Mouse (Mus musculus): Measurements from ENCODE around the gene BC048507. TPM values are rescaled to one million over a fixed set of nuclear protein-coding genes. Genes with fewer than 3 reads are reported as not detected.
"Not testable (repeated sequence)": the region's sequence is repeated elsewhere in the genome, so short reads cannot be mapped to it uniquely, and the experiment has no call there.

BC048507 gene
- total RNA-seq (2021), result not detected

DNA sequence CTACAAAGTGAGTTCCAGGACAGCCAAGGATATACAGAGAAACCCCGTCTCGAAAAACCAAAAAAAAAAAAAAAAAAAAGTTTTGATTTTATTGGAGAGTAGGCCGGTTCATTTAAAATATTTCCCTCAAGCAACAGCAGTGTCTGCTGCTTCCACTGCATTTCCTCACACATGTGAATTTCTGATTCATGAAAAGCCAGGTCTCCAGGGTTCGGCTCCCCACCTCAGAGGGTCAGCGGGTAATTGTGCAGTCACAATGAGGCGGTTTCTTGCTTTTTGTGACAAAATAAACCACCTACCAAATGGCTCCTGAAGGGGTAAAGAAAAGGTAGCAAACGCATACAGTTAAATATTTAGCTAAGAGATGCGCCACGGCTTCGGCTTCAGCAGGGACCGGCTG is at the start of gene BC048507:
Gene BC048507 (plus strand): TSS at position 301 of the 400 bp plus-strand sequence.
- intact Hi-C loops (cut with DNase I), result no loop called here
- no peak for DNase-seq

DNA sequence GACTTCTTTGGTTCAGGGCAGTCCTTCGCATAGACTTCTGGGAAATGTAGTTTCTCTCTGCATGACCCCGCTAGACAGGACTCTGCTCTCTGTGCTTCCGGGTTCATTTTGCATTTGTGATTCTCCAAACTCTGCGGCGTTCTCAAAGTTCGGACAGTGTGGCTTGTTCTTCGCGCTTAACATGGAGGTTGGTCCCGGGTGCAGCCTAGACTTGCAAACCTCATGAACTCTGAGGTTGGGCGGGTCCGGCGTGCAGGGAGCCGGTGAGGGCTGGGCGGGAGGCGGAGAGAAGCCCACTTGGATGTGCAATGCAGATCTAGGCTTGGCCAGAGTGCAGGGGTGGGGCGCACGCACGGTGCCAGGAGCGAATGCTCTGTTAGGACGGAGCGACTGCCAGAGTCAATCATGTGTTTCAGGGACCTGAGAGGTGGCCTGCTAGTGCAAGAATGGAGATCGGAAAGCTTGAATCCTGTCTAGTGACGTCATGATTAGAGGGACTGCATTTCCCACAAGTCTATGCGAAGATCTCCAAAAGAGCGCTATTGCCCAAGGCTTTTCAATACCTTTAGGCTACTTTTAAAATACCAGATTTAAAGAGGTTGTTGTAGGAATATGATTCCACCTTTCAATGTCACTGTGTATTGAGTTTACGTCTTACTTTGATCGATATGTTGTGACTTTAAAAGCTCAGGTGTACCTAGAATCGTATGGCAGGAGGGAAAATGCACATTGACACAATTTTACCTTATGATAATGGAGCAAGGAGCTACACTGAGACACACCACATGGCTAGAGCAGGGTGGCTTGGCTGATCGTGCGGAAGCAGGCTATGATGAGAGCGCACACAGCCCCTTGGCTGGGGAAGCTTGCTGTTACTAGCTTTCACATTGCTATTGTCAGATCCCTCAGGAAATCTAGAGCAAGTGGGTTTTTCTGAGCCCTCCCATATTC is 49.1 kb upstream of the BC048507 start, which contains the start of gene Zfp273:
Gene Zfp273 (plus strand): TSS at position 31 of the 951 bp plus-strand sequence.
- intact Hi-C loops (cut with DNase I), result no loop called here
- peak; percentile 58 for DNase-seq

DNA sequence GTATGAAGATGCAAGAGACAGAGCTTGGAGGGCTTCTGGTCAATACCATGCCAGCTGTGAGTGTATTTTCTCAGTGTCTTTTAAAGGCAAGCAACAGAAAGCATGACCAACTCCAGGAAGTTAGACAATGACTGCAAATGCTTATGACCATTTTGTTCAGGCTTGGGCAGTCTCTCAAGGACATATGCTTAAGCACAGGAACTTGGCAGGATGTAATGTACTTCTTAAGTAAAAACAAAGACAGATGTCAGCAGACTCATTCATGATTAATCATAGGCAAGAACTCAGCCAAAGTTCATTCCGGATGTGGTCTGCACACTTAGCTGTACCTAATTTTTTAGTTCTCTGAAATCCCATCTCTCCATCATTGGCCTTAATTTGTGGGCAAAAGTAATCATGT is 44.5 kb upstream of the BC048507 start:
- intact Hi-C loops (cut with DNase I), result no loop called here

DNA sequence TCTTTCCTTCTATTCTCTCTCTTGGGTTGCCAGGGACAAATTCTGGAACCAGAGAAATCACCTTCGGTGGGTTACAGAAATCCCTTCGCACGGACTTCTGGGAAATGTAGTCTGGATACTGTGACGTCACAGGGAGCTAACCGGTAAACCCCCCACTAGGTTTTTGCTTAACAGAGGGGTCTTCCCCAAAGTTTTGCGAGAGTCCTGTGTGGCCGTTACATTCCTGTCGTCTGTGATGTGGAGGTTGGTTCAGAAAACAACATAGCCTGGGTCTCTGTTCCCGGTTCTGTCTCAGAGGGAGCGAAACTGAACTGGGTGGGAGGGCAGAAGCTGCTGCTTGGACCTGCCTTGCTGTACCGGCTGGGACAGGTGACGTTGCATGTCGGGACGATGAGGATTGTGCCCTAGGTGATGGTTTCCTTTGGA is 32.2 kb upstream of the BC048507 start, which contains the start of gene Gm10037:
Gene Gm10037 (plus strand): TSS at position 196 of the 426 bp plus-strand sequence.
- intact Hi-C loops (cut with DNase I), result no loop called here

More for the DNA sequence above, 44.5 kb upstream of the BC048507 start:
- no peak for DNase-seq

DNA sequence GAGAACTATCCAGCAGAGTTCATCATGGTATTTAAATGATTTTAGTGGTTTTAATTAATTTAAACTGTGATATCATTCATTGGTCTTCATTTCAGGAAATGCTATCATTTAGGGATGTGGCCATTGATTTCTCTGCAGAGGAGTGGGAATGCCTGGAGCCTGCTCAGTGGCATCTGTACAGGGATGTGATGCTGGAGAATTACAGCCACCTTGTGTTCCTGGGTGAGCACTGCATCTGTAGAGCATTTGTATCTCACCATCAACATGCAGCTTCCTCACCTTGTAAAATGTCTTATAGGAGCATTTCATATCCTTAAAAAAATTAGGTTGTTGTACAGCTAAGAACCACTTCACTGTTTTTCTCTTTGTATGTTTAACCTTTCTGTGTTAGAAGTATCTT is 30.0 kb upstream of the BC048507 start:
- intact Hi-C loops (cut with DNase I); DNase-seq: not testable (repeated sequence)

More for the DNA sequence above, 32.2 kb upstream of the BC048507 start, which contains the start of gene Gm10037:
- DNase-seq, result peak; percentile 22

DNA sequence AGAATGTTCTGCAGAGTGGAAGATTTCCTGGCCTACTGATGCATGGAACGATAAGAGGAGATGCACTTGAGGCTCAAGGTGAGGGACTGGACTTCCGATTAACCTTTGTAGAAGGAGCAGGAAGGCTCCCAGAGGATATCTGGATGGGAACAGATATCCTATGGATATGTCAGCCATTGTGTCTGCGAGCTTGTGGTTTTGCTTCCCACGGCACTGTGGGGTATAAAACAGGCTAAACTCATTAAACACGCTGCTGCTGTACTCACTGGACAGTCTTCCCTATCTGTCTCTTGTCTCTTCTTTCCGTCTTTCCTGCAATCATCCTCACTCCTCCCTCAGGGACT is 19.4 kb upstream of the BC048507 start:
- intact Hi-C loops (cut with DNase I), result no loop called here
- DNase-seq, result no peak

DNA sequence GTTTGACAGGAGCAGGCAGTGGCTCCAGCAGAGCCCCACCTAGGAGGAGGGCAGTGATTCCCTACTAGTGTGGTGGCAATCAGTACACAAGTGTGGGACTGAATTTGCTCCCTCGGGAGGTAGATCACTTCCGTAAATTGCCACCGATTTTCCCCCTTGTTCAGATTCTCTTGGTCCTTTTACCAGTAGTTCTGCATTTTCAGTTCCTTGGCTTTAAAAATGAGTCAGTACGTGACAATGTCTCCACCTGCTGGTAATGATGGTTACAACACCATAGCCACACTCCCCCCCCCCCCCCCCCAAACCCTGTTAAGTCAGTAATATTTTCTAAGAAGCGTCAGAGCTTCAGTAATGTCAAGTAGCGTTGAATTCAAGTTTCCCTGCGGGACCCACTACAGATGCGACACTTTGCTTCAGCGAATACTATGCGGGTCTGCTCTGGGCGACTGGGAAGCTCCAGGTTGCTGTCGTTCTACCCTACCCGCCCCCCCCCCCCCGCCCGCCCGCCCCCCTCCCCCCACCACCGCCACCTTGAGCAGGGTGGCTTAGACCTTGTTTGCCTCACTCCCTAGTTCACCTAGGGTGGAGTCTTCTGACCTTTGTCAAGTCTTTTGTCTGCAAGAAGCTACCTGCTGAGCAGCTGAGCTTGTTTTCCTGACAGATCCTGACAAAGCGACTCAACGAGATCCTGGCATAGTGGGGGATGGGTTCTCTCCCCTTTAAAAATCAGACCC is 18.8 kb upstream of the BC048507 start:
- peak; percentile 40 for DNase-seq
- intact Hi-C loops (cut with DNase I), result no loop called here

DNA sequence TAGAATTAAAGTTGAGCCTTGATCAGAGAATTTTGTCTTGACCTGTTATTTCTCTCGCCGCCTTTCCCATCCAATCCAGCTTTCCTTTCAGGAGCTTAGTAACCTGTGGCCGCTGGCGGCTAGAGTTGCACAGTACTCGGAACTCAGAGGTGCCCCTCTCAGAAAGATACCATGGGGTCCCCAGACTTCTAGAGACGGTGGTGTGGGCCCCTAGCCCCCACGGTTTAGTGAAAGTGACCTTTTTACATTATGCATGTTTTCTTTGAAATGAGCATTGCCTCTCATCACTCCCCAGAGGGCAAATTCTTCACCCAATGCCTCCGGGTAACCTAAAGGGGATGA is 18.3 kb upstream of the BC048507 start:
- no peak for DNase-seq
- intact Hi-C loops (cut with DNase I), result no loop called here

DNA sequence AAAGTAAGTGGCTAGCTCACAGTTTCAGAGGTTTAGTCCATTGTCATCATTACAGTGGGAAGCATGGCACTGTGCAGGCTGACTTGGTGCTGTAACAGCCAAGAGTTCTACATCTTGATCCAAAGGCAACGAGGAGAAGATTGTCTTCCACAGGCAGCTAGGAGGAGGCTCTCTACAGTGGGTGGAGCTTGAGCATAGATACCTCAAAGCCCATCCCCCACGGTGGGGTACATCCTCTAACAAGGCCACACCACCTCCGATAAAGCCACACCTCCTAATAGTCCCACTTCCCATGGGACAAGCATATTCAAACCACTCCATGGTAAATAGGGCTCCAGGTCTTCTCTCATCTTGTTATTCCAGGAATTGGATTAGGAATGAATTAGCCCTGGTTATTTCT is 12.8 kb upstream of the BC048507 start:
- intact Hi-C loops (cut with DNase I), result no loop called here
- DNase-seq, result no peak

DNA sequence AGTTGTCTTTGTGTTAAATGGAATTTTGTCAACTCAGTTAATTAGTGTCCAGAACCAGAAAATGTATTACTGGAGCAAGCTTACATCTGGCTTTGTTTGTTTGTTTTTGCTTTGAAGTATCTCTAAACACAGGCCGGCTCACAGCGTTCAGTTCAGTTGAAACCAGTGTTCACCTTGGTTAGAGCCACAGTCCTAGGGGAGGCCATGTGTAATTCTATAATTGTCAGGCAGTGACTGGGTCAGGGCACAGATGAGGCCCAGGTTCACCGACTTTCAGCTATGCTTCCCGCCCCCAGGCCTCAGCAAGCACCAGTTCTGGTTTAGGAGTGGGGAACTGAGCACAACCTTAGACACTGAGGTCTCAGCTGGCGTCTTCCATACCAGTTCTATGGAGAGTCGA is 10.0 kb upstream of the BC048507 start:
- intact Hi-C loops (cut with DNase I), result no loop called here
- DNase-seq, result no peak

DNA sequence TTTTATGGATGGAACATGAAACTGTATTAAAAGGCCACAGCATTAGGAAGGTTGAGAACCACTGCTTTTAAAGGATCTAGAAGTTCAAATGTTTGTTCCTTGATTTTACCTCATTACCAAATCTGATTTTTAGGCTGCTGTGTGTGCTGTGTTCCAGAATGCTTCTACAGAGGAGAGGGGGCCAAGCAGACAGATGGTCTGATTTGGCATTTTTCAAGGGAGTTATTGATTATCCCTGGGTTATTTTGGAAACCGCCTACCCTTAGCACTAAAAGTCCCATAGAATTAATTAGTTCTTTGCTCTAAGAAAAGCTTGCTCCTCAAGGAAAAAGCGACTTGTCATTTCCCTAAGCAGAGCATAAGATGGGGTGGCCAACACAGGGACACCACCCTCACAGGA is 9.1 kb upstream of the BC048507 start:
- intact Hi-C loops (cut with DNase I), result no loop called here
- DNase-seq, result no peak

DNA sequence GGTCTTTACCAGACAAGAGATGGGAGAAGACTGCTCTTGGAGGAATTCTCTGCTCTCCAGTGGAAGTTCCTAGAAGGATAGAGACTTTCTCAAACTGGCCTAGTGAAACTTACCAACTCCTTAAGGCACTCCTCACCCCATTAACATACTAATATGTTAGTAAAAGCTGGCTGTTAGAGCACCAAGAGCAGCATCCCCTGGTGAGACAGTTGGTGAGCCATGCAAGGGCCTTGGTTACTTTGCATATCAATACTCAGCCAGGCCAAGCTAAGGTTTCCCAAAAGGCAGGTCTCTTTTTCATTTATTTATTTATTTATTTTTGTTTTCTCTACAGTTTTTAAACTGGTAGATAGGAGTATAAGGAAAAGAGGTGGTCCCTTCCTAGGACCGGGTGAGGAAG is 5.8 kb upstream of the BC048507 start:
- DNase-seq, result no peak

DNA sequence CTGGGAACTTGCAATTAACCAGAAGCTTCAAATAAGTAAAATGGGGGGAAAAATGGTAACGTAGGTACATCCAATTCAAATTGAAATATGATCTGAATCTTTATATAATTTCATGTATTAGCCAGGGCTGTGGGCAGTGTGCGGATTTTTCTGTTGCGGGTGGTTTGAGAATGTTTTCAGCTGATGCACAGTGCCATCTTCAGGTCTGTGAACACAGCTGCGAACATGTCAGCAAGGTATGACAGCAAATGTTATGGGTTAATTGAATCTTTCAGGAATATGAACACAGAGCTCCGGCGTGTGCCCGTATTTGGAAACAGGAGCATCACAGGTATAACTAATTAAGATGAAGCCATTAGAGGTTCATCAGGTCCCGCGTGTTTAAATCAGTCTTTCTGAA is 618 bp upstream of the BC048507 start:
- intact Hi-C loops (cut with DNase I), result no loop called here
- DNase-seq, result no peak

More for the DNA sequence above, 5.8 kb upstream of the BC048507 start:
- intact Hi-C loops (cut with DNase I), result no loop called here

DNA sequence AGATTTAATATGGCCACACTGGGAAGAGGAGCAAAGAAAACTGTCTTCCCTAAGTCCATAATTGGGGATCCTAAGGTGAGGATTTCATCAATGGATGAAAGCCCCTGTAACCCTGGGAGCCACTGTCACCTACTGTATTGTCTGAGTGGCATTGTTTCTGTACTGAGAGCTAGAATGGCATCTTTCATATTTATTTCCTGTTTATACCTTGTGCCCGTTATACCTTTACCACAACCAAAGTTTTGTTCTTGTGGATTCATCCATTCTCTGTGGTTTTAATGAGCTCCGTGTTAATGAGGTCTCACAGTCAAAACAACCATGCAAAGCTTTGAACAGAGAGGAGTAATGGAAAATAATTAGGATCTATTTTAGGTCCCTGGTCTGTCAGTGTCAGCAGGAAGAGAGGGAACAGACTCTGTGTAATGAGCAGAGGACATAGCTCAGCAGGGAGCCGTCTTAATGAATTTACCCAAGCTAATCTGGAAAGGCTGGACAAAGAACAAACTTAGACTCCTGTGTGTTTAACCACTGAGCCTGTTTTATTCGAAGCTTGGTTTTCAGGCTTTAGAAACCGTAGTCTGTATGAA is 1.7 kb downstream of the BC048507 start:
- no peak for DNase-seq
- intact Hi-C loops (cut with DNase I), result no loop called here

DNA sequence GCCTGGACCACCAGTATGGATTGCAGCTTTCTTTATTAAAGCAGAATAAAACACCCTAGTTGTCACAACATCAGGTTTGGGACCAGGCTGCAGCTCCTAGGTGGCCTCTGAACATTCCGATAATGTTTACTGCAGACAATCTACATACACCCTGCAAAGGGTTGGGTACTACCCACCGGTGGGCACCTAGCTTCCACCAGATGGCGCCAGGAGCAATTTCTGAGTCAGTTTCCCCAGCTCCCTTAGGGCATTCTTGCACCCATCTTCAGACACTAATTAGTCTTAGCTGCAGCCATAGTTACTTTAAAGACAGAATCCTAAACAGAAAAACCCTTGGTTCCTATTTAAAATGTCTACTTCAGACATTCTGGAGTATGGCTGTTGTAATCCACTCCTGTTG is 4.8 kb downstream of the BC048507 start:
- no peak for DNase-seq

DNA sequence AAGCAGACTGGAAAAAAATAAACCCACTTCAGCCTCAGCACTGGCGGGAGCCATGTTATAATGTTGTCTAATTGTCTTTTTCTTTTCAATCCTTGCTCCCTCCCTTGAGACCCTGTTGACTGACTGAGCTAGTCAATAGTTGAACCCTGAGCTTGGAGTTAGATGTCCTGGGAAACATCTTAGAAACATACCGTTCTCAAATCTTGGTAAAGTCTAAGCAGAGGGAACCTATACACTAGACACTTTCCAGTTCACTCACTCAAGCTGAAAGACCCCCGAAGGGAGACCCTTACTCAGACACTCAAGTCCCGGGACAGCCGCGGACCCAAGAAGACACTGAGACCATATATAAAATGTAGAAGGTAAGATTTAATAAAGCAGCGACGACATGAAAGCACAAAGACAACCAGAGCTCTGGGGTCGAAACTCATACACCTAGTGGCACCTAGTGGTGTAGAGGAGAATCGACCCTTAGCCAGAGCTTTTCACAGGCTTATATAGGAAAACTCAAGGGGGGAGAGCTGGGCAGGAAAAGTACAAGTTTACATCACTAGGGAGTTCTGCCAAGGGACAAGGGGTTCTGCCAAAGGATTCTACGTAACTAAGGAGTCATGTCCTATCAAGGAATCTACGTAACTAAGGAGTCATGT is 13.0 kb downstream of the BC048507 start:
- DNase-seq; intact Hi-C loops (cut with DNase I): not testable (repeated sequence)

More for the DNA sequence above, 4.8 kb downstream of the BC048507 start:
- intact Hi-C loops (cut with DNase I), result no loop called here

DNA sequence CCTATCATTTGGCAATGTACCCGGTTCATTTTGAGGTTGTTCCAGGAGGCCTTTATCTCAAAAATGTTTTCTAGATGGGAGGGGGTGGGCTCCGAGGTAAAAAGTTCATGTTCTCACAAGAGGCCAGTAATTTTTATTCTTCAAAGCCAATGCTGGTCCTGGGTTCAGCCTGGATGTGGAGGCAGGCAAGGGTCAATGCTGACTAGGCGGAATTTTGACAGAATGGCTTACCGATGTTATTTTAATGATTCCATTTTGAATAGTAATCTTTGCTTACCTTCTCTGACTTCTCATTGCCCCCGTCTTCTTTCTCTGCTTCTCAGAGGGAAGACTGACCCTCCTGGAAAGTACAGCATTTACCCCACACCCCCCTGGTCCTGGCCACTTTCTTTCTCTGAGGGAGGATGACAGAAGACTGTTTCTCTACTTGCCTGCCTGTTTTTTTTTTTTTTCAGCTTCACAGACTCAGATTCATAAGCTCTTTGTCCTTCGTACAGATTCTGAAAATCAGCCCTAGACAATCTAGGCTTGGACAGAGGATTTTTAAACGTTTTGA is 13.7 kb downstream of the BC048507 start:
- intact Hi-C loops (cut with DNase I), result no loop called here
- DNase-seq, result no peak

DNA sequence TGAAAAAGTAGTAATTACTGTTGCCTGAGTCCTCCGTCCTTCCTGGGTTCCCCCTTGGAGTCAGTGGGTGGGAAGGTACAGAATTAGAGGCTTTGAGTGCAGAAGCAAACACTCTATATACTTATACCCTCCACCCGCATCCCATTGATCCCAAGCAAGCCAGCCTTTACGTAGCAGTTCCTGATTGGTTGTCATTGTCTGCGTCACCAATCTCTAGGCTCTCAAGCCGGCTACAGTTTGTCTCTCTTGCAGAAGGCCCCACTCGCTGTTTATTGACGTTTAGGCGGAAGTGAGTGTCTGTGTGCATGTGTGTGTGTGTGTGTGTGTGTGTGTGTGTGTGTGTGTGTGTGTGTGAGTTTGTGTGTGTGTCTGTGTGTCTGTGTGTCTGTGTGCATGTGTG is 20.8 kb downstream of the BC048507 start:
- DNase-seq, result no peak
- intact Hi-C loops (cut with DNase I), result no loop called here

DNA sequence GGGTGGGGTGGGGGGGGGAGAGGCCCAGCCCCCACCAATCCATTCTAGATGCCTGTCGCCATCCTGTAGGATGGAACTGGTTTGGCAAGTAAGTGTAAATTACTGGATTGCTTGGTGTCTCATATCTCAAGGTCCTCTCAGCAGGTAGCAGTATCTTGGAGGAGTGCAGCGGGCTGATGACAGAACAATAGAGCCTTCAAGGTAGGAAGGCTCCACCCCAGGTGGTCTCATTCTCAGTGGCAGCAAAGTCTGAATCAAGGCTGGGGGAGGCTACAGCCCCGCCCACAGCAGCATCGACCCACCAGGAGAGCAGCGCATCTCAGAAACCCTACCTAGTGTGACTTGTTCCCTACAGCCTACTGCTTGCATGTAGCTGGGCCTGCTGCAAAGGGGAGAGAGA is 46.6 kb downstream of the BC048507 start:
- intact Hi-C loops (cut with DNase I), result no loop called here
- no peak for DNase-seq
